Mouse (Mus musculus) adrenal gland, postnatal 14 days (tissue): ENCODE data around the gene Tpst1. TPM values are rescaled to one million over a fixed set of nuclear protein-coding genes. Genes with fewer than 3 reads are reported as not detected.
A peak's percentile ranks its signal among the peaks of the same experiment; 100 is the strongest.

Experiments
- DNase-seq: peaks from one replicate; pipeline ENCODE4 v3.0.0; 2021; ENCODE audit warnings: mixed read lengths
- total RNA-seq: library from RNA; stranded (reverse); gene quantifications from 2 replicates; pipeline ENCODE4 v1.2.3, GENCODE M21; 2021

Gene Tpst1
- total RNA-seq, 1 experiment from 2014 or later = 32.5 TPM

- DNase-seq = no peak
These were observed 16.1 kb downstream of the Tpst1 start for GRCm38 (mm10) chr5:130089177-130089576.

DNA sequence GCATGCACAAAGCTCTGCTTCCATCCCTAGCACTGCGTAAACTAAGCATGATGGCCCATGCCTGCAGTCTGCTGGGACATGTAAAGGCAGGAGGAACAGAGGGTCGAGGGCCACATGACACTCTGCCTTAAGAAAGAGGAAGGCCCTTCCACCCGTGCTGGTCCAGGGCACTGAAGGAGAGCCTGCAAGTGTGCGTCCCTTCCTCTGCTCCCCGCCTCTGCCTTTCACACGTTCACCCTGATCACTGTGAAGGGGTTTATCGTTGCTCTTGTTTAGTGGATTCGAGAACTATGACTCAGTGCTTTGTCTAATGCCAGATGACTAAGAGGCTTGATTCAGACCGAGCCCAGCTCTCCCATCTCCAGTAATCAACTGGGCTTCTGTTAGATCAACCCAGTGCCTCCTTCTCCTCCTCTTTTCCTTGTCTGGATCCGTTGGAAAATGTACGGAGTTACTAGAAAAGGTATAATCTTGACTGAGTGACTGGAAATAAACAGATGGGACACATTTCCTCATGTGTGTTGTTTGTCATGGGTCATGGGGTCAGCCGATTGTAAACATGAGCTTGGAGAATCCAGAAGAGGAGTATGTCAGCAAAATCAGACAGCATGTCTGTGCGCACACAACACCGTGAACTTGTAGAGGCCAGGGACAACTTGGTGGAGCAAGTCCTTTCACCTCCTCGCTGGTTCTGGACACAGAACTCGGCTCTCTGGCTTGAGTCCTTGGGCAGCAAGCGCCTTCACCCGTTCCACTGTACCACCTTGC is 16.7 kb downstream of the Tpst1 start:
- DNase-seq = peak; percentile 47

DNA sequence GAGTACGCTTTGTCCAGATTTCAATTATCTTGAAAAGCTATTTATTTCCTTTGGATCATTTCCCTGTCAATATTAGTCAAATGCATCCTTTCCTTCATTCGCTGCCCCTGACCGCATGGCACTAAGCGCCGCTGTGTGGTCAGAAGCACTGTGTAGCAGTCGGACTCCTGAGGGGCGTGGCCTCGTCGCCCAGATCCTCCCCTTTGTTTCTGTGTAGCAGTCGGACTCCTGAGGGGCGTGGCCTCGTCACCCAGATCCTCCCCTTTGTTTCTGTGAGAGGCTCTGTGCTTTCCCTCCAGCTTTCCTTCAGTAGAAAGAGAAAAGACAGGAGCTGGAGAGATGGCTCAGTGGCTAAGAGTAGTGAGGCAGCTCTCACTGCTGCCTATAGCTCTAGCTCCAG is 23.6 kb downstream of the Tpst1 start:
- no peak for DNase-seq

DNA sequence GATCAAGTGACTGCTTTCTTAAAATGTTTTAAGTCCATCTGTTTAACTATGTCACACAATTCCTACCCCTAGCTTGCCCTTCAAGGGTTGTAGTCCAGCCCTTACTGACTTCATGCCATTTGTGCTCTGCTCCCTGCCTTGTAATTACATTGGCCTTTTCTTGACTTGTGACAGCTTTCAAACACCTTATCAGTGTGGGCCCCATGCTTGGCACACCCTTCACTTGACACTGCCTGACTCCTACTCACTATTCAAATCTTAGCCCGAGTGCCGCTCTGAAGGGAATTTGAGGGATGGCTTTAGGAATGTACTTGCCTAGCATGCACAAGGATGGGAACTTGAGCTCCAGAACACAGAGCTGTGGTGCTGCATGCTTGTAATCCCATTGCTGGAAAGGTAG is 24.7 kb downstream of the Tpst1 start:
- no peak for DNase-seq

- no peak for DNase-seq
These were observed 28.6 kb downstream of the Tpst1 start for GRCm38 (mm10) chr5:130101724-130102123.

GRCm38 (mm10) chr5:130109348-130109747 is 36.2 kb downstream of the Tpst1 start:
- peak; percentile 24 for DNase-seq

DNA sequence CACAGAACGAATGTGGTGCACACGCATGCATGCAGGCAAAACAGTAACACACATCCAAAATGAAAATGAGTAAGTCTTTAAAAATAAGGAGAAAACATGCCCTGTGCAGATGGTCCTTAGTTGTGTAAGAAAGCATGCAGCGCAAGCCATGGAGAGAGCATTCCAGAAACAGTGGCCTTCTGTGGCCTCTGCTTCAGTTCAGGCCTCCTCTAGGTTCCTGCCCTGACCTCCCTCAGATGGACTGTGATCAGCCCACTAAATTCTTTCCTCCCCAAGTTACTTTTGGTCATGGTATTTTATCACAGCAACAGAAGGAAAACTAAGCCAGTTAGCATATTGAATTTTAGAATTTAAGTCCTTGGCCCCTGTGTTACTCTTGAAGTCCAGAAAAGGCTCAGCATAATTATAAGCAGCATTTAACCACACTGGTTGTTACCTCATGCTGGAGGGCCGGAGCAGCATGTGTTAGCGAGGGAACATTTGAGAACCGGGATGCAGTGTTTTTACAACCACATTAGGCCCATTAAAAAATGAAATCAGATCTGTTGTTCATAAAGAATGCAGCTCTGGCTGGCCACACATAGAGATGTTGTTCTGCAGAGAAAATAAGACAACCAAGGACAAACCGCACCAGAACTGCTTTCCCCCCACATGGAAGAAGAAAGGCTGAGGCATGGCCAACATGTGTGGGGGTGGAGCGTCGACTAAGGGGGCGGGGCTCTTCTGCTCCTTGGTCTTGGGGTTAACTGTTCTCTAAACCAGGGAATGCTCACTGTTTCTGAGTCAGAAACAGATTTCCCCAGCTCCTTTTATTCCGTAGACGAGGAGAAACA is 37.7 kb downstream of the Tpst1 start:
- peak; percentile 27 for DNase-seq

DNA sequence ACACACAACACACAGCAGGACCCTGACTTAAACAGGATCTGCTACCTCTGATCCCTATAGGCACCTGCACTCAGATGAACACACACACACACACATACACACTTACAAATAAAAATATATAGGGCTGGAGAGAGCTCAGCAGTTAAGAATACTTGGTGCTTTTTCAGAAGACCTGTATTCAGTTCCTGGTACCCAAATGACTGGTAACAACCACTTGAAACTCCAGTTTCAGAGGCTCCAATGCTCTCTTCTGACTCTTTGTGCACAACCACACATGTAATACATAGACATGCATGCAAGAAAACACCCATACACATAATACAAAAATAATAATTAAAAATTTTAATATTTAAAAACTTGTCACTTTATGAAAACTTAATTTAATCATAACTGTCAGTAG is 39.5 kb downstream of the Tpst1 start:
- DNase-seq = no peak

DNA sequence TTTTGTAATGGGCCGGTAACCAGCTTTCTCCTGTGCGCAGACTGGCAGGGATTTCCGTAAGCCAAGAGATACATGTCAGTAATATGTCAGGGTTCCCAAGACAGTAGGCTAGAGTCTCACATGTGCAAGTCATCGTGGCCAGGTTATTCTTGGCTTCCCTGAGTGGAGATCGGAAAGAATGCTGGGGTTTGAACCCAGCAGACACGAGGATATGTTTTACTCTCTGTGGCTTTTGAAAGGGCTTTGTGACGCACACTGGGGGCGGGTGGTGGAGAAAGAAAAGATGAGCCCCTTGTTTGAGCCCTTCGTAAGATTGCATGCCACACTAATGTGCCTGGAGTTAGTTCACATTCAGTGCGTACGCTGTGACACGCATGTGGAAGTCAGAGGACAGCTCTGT is 43.0 kb downstream of the Tpst1 start:
- DNase-seq = no peak

DNA sequence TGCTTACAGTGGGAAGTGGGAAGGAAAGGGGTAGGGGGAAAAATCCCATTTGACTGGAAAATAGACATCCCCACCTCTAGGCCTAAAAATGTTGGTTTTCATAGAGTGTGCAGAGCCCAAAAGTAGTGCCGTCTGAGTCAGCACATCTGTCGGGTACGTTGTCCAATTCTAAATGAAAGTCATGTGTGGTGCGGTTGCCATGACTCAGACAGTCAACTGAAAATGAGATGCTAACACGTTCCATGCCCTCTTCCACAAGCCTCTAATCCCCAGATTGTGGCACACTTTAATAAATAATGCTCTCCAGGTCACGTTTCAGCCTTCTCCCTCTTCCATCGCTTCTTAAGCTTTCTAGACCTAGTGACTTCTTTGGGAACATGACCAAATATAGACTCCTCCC is 43.7 kb downstream of the Tpst1 start:
- DNase-seq = no peak

DNA sequence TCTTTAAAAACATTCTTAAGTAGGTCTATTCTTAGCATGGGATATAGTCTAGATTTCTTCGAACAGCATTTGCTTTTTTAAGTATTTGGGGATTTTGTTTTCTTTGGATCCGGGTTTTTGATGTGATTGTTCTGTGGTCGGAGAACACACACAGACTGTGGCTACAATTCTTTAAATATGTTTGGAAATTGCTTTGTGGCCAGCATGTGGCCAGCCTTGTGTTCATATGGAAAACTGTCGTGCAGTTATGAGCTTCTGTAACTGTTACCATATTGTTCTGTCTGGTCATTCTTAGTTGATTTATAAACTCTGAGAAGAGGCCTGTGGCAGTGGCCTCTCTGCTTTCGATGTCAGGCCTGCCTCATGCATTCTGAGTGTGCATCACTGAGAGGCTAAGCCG is 44.8 kb downstream of the Tpst1 start:
- DNase-seq = no peak

GRCm38 (mm10) chr5:130119236-130119635 is 46.1 kb downstream of the Tpst1 start:
- DNase-seq = no peak

DNA sequence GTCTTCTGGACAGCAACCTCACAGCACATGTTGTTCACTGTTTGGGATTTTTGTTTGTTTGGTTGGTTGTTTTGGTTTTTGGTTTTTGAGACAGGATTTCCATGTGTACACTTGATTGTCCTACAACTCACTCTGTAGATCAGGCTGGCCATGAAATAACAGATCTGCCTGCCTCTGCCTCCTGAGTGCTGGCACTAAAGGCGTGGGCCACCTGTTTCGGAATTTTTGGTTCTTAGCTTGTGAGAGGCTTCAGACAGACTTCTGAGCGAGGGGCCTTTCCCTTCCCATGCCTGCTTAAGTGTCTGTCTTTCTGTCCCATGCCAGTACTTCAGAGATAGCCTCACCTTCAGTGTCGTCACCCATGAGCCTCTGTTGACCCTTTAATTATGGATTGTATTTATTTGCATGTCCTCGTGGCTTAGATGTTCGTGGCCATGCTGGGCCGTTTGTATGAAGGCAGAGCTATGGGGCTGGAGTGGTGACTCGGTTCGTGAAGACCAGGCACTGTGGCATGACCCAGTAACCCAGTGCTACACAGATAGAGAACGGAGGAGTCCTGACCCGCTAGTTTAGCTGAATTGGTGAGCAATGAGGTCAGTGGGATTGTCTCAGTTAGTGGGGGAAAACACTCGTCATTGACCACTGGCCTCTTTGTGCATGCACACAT is 47.1 kb downstream of the Tpst1 start:
- DNase-seq = no peak

DNA sequence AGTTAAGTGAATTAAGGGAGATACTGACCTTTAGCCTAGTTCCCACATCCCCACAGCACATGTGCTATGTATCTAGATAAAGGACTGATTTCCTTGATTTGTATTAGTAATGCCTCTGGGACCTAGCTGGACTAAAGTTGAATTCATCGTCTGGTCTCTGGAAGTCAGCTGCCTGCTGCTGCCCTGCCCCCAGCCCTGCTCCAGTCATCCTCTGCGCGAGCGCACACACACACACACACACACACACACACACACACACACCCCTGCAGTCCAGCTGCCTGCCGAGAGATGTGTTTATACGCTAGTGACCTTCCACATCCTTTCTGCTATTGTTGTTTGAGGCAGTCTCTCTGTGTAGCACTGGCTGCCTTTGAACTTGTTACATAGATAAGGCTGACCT is 47.8 kb downstream of the Tpst1 start:
- peak; percentile 52 for DNase-seq

DNA sequence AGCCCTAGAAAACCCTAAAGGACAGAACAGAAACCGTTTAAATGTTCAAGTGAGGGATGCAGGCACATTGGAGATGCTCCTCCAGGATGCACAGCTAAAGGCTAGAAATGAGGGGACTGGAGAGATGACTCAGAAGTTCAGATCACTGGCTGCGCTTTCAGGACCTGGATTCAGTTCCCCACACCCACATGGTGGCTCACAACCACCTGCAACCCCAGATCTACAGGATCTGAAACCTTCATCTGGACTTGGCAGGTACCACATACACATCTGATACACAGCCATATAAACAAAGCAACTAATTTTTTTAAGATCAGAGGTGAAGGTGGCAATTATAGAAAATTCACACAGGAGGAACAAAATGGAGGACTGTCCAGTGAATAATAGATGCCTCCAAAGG is 49.2 kb downstream of the Tpst1 start:
- no peak for DNase-seq

GRCm38 (mm10) chr5:130124271-130124670 is 51.1 kb downstream of the Tpst1 start:
- no peak for DNase-seq

DNA sequence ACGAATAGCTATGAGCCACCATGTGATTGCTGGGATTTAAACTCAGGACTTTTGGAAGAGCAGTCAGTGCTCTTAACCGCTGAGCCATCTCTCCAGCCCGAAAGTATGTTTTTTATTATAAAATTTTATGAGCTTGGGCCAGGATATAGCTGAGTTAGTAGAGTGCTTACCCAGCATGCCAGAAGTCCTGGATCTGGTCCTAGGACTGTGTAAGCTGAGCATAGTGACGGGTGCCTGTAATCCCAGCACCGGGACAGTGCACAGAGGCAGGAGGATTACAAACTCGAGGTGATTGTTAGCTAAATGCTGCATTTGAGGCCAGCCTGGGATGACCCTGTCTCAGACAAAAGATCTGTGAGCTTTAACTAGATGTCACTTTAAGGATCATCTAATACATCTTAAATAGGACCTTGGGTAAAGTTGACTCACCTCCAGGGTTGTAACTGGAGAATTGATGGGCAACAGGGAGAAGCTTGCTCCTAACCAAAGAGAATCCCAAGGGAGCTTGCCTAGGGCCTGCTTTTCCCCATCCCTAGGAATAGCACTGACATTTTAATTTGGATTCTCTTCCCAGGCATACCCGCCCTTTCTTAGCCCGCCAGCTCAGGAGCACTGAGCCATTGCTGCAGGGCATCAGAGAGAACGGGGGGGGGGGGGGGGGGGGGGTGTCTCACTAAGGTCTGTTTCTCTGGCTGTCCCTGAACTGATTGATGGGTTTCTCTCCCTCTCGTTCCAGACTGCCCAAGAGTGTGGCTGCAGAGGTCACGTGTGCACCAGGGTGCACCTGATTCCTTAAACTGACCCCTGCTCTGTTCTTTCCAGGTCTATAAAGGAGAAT is 55.8 kb downstream of the Tpst1 start:
- no peak for DNase-seq

- DNase-seq = no peak
These were observed 56.3 kb downstream of the Tpst1 start for GRCm38 (mm10) chr5:130129524-130129793.

- DNase-seq = no peak
These were observed 63.5 kb downstream of the Tpst1 start for GRCm38 (mm10) chr5:130136597-130136996.

- peak; percentile 87 for DNase-seq
These were observed 66.3 kb downstream of the Tpst1 start for GRCm38 (mm10) chr5:130139393-130139792.

DNA sequence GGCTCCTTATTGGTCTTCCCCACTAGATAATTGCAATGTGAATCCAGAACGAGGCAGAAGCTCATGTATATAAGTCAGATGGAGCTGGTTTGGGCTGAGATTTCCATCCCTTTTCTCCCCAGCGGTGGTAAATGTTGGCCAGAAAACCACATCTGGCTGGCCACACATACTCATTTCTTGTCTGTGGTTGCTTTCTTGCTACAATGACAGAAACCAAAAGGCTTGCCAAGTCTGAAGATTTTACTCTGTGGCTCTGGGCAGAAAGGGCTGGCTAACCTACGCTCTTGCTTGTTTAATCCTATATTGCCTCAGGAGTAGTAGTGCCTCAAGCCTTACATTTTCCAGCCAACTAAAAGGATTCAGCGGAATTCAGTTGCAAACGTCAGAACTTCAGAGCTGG is 68.0 kb downstream of the Tpst1 start:
- DNase-seq = no peak

DNA sequence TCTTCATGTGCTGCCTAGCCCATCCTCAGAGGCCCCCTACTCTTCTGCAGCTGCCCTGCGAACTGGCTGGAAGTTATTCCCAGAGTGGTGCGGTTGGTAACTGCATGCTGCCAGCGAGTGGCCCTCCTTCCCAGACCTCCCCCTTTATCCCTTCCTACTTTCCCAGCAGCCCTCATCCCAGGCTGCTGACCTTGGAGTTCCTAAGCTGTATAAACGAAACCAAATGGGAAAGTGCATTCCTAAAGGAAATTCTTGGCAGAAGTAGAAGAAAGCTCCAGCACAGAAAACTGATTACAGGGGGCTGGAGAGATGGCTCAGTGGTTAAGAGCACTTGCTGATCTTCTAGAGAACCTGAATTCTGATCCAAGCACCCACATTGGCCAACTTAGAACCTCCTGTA is 68.9 kb downstream of the Tpst1 start:
- peak; percentile 62 for DNase-seq
